Mouse (Mus musculus): ENCODE measurements at regions not wholly inside any gene's neighbourhood (a gene's known extent, or its start where the extent isn't known, plus 50 kb on each side); places are given as distances from the start of the nearest gene placed in this dataset.

DNA sequence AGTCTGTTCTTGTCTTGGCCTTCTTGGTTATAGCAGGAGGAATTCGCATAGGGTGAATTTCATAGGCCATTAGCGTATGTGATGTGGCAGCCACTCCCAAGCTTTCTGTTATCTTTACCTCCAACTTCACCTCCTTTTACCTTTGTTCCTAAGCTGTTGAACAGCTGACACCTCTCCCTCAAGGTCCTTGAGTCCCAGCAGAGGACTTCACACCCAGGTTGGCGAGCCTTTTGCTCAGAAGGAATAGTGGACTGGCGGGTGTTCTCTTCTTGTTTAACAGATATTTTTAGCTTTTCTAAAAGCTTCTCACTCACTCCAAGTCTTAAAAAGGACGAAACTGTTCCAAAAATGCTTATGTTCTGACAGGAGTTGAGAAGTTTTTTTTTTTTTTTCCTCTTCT lies 303.4 kb upstream of the Id2 start:
- TF ChIP-seq CTCF (IDR thresholded peaks at IDR 0.05; ENCODE audit: low read depth, low read length) (no peak), POLR2A (IDR thresholded peaks at IDR 0.05; ENCODE audit: borderline replicate concordance, low read depth, low read length) (no peak)

All from bone marrow macrophage, adult 2 months (primary cell).